Mouse (Mus musculus) stomach, embryonic 15.5 days (tissue): ENCODE results near the gene Agap3. TPM values are rescaled to one million over a fixed set of nuclear protein-coding genes. Genes with fewer than 3 reads are reported as not detected.

Experiments
- ATAC-seq: fragments of 200-750 bp; cut with Nextera tagmentation; 2 replicates; pipeline ENCODE4 v1.8.0; 2017; ENCODE audit warnings: low read depth, moderate number of reproducible peaks, moderate TSS enrichment; ENCODE audit not compliant: insufficient read depth, low FRiP score
- H3K27ac ChIP-seq: fragments of 300-500 bp; sonication (generic); 2 replicates; pipeline ENCODE4 v1.5.1; 2015; ENCODE audit warnings: mild to moderate bottlenecking, inconsistent platforms
- H3K27me3 ChIP-seq: fragments of 300-500 bp; sonication (generic); replicated peaks from 2 replicates; pipeline ENCODE4 v1.6.1; 2015; ENCODE audit warnings: inconsistent platforms
- H3K36me3 ChIP-seq: fragments of 300-500 bp; sonication (generic); 2 replicates; pipeline ENCODE4 v1.6.1; 2015; ENCODE audit warnings: inconsistent platforms
- H3K4me1 ChIP-seq: fragments of 300-500 bp; sonication (generic); 2 replicates; pipeline ENCODE4 v1.6.1; 2015; ENCODE audit warnings: inconsistent platforms
- H3K4me2 ChIP-seq: fragments of 300-500 bp; sonication (generic); 2 replicates; pipeline ENCODE4 v1.6.1; 2015; ENCODE audit warnings: mild to moderate bottlenecking, inconsistent platforms
- H3K4me3 ChIP-seq: fragments of 300-500 bp; sonication (generic); replicated peaks from 2 replicates; pipeline ENCODE4 v1.5.1; 2015; ENCODE audit warnings: inconsistent platforms
- H3K9ac ChIP-seq: fragments of 300-500 bp; sonication (generic); 2 replicates; pipeline ENCODE4 v1.6.1; 2015; ENCODE audit warnings: inconsistent platforms
- H3K9me3 ChIP-seq: fragments of 300-500 bp; sonication (generic); 2 replicates; pipeline ENCODE4 v1.6.1; 2016; ENCODE audit warnings: inconsistent platforms
- WGBS: fragments of 180-500 bp; shearing (Covaris S2); methylation state at CpG from one replicate; pipeline ENCODE4 v1.1.7; 2015; 5-methylcytosine and 5-hydroxymethylcytosine counted together
- polyA plus RNA-seq: library from polyadenylated mRNA; unstranded; fragments of >200 nt; fragmentation: Nextera tagmentation; extraction: Ambion mirVana; gene quantifications from 2 replicates; pipeline ENCODE4 v1.2.1, GENCODE M21; 2015

Gene Agap3
- polyA plus RNA-seq, 1 experiment from 2014 or later: 35.9 TPM

- no peak overlapping the region for H3K9ac ChIP-seq
- H3K4me1 ChIP-seq: peaks cover 15% of the 10 kb centered on the region
- H3K27me3 ChIP-seq: peaks cover 49% of the 10 kb centered on the region
- no peaks in the 10 kb centered on the region for H3K9me3 ChIP-seq
- H3K4me2 ChIP-seq: no peak overlapping the region
- no peaks in the 10 kb centered on the region for H3K36me3 ChIP-seq
- no peak overlapping the region for H3K27ac ChIP-seq
- H3K4me3 ChIP-seq: no peak overlapping the region
- WGBS: 16% methylated on average over 24 of the region's 24 CpGs
- ATAC-seq: peak; percentile 43; the same call in 1 of the 2 replicates
Measured at GRCm38 (mm10) chr5:24530042-24530689, 78.2 kb downstream of the Agap3 start.

GRCm38 (mm10) chr5:24533391-24533790, 81.4 kb downstream of the Agap3 start:
- no peaks in the 10 kb centered on the region for H3K36me3 ChIP-seq
- H3K4me1 ChIP-seq: no peaks in the 10 kb centered on the region
- H3K27me3 ChIP-seq: peaks cover 19% of the 10 kb centered on the region
- no peak overlapping the region for H3K9ac ChIP-seq
- no peak overlapping the region for H3K4me3 ChIP-seq
- H3K4me2 ChIP-seq: no peak overlapping the region
- H3K27ac ChIP-seq: no peak overlapping the region
- H3K9me3 ChIP-seq: no peaks in the 10 kb centered on the region
- WGBS: 54% methylated on average over 11 of the region's 11 CpGs
- ATAC-seq: no peak

- peaks cover 10% of the 10 kb centered on the region for H3K27me3 ChIP-seq
- ATAC-seq: no peak
- no peak overlapping the region for H3K9ac ChIP-seq
- no peaks in the 10 kb centered on the region for H3K9me3 ChIP-seq
- H3K27ac ChIP-seq: no peak overlapping the region
- WGBS: 53% methylated on average over 5 of the region's 5 CpGs
- H3K36me3 ChIP-seq: no peaks in the 10 kb centered on the region
- no peak overlapping the region for H3K4me2 ChIP-seq
- no peak overlapping the region for H3K4me3 ChIP-seq
- H3K4me1 ChIP-seq: no peaks in the 10 kb centered on the region
Measured at GRCm38 (mm10) chr5:24534292-24534691, 82.3 kb downstream of the Agap3 start.

- Histone ChIP-seq H3K4me3 (no peak overlapping the region), H3K9ac (no peak overlapping the region), H3K27me3 (0 out of 2 replicates have a peak, but pooled peaks cover 3% of the 10 kb centered on the region), H3K4me1 (peaks cover 6% of the 10 kb centered on the region), H3K27ac (no peak overlapping the region), H3K4me2 (no peak overlapping the region), H3K36me3 (no peaks in the 10 kb centered on the region), H3K9me3 (no peaks in the 10 kb centered on the region)
- no peak for ATAC-seq
- WGBS: 80% methylated on average over 3 of the region's 3 CpGs
Measured at GRCm38 (mm10) chr5:24535731-24536130, 83.8 kb downstream of the Agap3 start.

- no peak for ATAC-seq
- Histone ChIP-seq H3K4me2 (no peak overlapping the region), H3K4me1 (peaks cover 13% of the 10 kb centered on the region), H3K9me3 (no peaks in the 10 kb centered on the region), H3K27me3 (0 out of 2 replicates have a peak, but pooled peaks cover 3% of the 10 kb centered on the region), H3K9ac (no peak overlapping the region), H3K4me3 (no peak overlapping the region), H3K36me3 (no peaks in the 10 kb centered on the region), H3K27ac (no peak overlapping the region)
- 79% methylated on average over 5 of the region's 5 CpGs for WGBS
Measured at GRCm38 (mm10) chr5:24536511-24536910, 84.5 kb downstream of the Agap3 start.

- no peak for ATAC-seq
- Histone ChIP-seq H3K4me2 (no peak overlapping the region), H3K27me3 (no peaks in the 10 kb centered on the region), H3K36me3 (no peaks in the 10 kb centered on the region), H3K4me1 (peaks cover 13% of the 10 kb centered on the region), H3K27ac (no peak overlapping the region), H3K9me3 (no peaks in the 10 kb centered on the region), H3K9ac (no peak overlapping the region), H3K4me3 (no peak overlapping the region)
- 65% methylated on average over 16 of the region's 16 CpGs for WGBS
Measured at GRCm38 (mm10) chr5:24537618-24538017, 85.6 kb downstream of the Agap3 start.

GRCm38 (mm10) chr5:24539571-24540296, 87.8 kb downstream of the Agap3 start:
- H3K27me3 ChIP-seq: no peaks in the 10 kb centered on the region
- H3K4me3 ChIP-seq: no peak overlapping the region
- H3K4me2 ChIP-seq: peak overlapping the region; percentile 48; the same call in 1 of the 2 replicates
- H3K9me3 ChIP-seq: no peaks in the 10 kb centered on the region
- H3K9ac ChIP-seq: no peak overlapping the region
- WGBS: 85% methylated on average over 22 of the region's 22 CpGs
- ATAC-seq: no peak
- H3K4me1 ChIP-seq: peaks cover 13% of the 10 kb centered on the region
- no peak overlapping the region for H3K27ac ChIP-seq
- no peaks in the 10 kb centered on the region for H3K36me3 ChIP-seq

- Histone ChIP-seq H3K36me3 (no peaks in the 10 kb centered on the region), H3K4me1 (peaks cover 13% of the 10 kb centered on the region), H3K4me2 (peak within 1 kb of the TSS; percentile 48), H3K27me3 (no peaks in the 10 kb centered on the region), H3K27ac (0 out of 2 replicates have a peak within 1 kb of the TSS, but pooled peaks have one; percentile 11), H3K9ac (no peak within 1 kb of the TSS), H3K9me3 (no peaks in the 10 kb centered on the region), H3K4me3 (peak within 1 kb of the TSS; percentile 14; the same call in 1 of the 2 replicates)
- ATAC-seq: peak; percentile 69; the same call in 1 of the 2 replicates
- 17% methylated on average over 14 of the region's 14 CpGs for WGBS
Measured at GRCm38 (mm10) chr5:24540387-24541143, 88.6 kb downstream of the Agap3 start, which contains the start of gene Asb10. Gene Asb10 (minus strand): TSS chr5:24540978.

- Histone ChIP-seq H3K9ac (no peak overlapping the region), H3K4me1 (peaks cover 13% of the 10 kb centered on the region), H3K27me3 (no peaks in the 10 kb centered on the region), H3K4me3 (0 out of 2 replicates have a peak overlapping the region, but pooled peaks have one; percentile 14), H3K27ac (no peak overlapping the region), H3K9me3 (no peaks in the 10 kb centered on the region), H3K36me3 (no peaks in the 10 kb centered on the region), H3K4me2 (peak overlapping the region; percentile 48)
- 13% methylated on average over 6 of the region's 6 CpGs for WGBS
- ATAC-seq: no peak
Measured at GRCm38 (mm10) chr5:24541144-24541569, 89.2 kb downstream of the Agap3 start.

- Histone ChIP-seq H3K4me2 (no peak overlapping the region), H3K36me3 (no peaks in the 10 kb centered on the region), H3K27ac (no peak overlapping the region), H3K27me3 (no peaks in the 10 kb centered on the region), H3K4me1 (peaks cover 13% of the 10 kb centered on the region), H3K9me3 (no peaks in the 10 kb centered on the region), H3K4me3 (no peak overlapping the region), H3K9ac (no peak overlapping the region)
- ATAC-seq: no peak
- WGBS: 71% methylated on average over 7 of the region's 7 CpGs
Measured at GRCm38 (mm10) chr5:24542643-24543042, 90.7 kb downstream of the Agap3 start.

GRCm38 (mm10) chr5:24550598-24551316, 98.8 kb downstream of the Agap3 start:
- H3K27ac ChIP-seq: no peak overlapping the region
- peaks cover 9% of the 10 kb centered on the region for H3K4me1 ChIP-seq
- no peaks in the 10 kb centered on the region for H3K36me3 ChIP-seq
- ATAC-seq: peak; percentile 59
- no peaks in the 10 kb centered on the region for H3K27me3 ChIP-seq
- WGBS: 25% methylated on average over 26 of the region's 26 CpGs
- no peaks in the 10 kb centered on the region for H3K9me3 ChIP-seq
- H3K9ac ChIP-seq: no peak overlapping the region
- 0 out of 2 replicates have a peak overlapping the region, but pooled peaks have one; percentile 11 for H3K4me3 ChIP-seq
- H3K4me2 ChIP-seq: peak overlapping the region; percentile 43
